Mouse (Mus musculus): ENCODE results near the gene Drd3.

DNA sequence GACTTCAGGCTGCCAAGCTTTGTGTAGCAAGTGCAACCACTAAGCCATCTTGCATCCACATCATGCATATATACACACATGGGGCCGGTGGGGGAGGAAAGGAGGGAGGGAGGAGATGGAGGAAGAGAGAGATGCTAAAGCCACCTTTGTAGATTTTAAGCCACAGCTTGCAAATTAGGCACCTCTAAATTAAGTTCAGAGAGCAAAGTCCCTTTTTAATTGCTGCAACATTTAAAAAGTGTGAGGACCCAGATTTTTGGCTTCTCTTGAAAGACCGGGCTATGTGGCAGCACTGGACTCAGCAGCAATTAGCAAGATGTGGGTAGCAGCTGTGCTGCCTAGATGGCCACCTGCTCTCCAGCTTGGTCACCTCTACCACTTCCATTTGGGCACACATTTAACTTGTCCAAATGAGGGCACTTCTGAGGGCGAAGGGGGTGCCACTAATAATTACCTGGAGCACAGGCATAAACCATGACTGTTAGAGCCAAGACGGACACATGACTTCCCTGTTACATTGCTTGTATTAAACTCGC lies 105.2 kb downstream of the Drd3 start:
- no peak for TF ChIP-seq CHD1 (IDR thresholded peaks at IDR 0.05; ENCODE audit: low read depth, low read length)
- no peak for TF ChIP-seq USF1 (IDR thresholded peaks at IDR 0.05; ENCODE audit: low read depth, low read length)
- no peak for TF ChIP-seq NELFE (IDR thresholded peaks at IDR 0.05; ENCODE audit: low read depth, low read length)
- no peak for TF ChIP-seq E2F4 (IDR thresholded peaks at IDR 0.05; ENCODE audit: insufficient replicate concordance, low read depth, low read length)
- no peak for TF ChIP-seq CTCF (conservative IDR thresholded peaks at IDR 0.05 in 1 of 2, IDR thresholded peaks at IDR 0.05 in 1 of 2; ENCODE audit: low read depth in 2 of 2, low read length in 2 of 2)
- no peak for TF ChIP-seq MEF2A (IDR thresholded peaks at IDR 0.05; ENCODE audit: borderline replicate concordance, low read depth, low read length)
- TF ChIP-seq CHD2 (IDR thresholded peaks at IDR 0.05; ENCODE audit: low read length) = no peak
- no peak for TF ChIP-seq POLR2A (IDR thresholded peaks at IDR 0.05; ENCODE audit: low read depth, low read length)
- no peak for TF ChIP-seq RAD21 (IDR thresholded peaks at IDR 0.05; ENCODE audit: low read depth, low read length)
- TF ChIP-seq ZNF384 (IDR thresholded peaks at IDR 0.05; ENCODE audit: low read depth, low read length) = no peak
- TF ChIP-seq BHLHE40 (IDR thresholded peaks at IDR 0.05; ENCODE audit: low read depth, low read length) = no peak
- no peak for TF ChIP-seq MXI1 (IDR thresholded peaks at IDR 0.05; ENCODE audit: low read depth, low read length)

Data from CH12.LX (cell line).